Mouse (Mus musculus) stomach, postnatal 0 days (tissue): ENCODE results near the gene Prdx5.

Experiments used
- CTCF ChIP-seq: IDR thresholded peaks from 2 replicates; pipeline ENCODE4 v1.5.1; 2016; ENCODE audit warnings: antibody characterized with exemption, low read depth, mild to moderate bottlenecking, moderate library complexity
- EP300 ChIP-seq: optimal IDR thresholded peaks from 2 replicates; pipeline ENCODE3; 2016; ENCODE audit warnings: antibody characterized with exemption

GRCm38 (mm10) chr19:6869355-6869754, 40.6 kb downstream of the Prdx5 start:
- TF ChIP-seq CTCF (no peak), EP300 (no peak)
